Mouse (Mus musculus) forebrain, embryonic 15.5 days (tissue): Measurements from ENCODE around the gene Prx. TPM values are rescaled to one million over a fixed set of nuclear protein-coding genes. Genes with fewer than 3 reads are reported as not detected.

Experiments used
- ATAC-seq: fragments of 200-750 bp; cut with Nextera tagmentation; replicated peaks from 2 replicates; pipeline ENCODE4 v1.8.0; 2017; ENCODE audit warnings: mild to moderate bottlenecking, moderate TSS enrichment, moderate library complexity
- H3K27ac ChIP-seq: fragments of 300-500 bp; sonication (generic); replicated peaks from 2 replicates; pipeline ENCODE4 v1.5.1; 2015; ENCODE audit warnings: mild to moderate bottlenecking, inconsistent platforms
- H3K27me3 ChIP-seq: fragments of 300-500 bp; sonication (generic); 2 replicates; pipeline ENCODE4 v1.6.1; 2015; ENCODE audit warnings: inconsistent platforms
- H3K36me3 ChIP-seq: fragments of 300-500 bp; sonication (generic); 2 replicates; pipeline ENCODE4 v1.6.1; 2015; ENCODE audit warnings: mild to moderate bottlenecking, inconsistent platforms
- H3K4me1 ChIP-seq: fragments of 300-500 bp; sonication (generic); 2 replicates; pipeline ENCODE4 v1.6.1; 2015; ENCODE audit warnings: inconsistent platforms
- H3K4me2 ChIP-seq: fragments of 300-500 bp; sonication (generic); replicated peaks from 2 replicates; pipeline ENCODE4 v1.6.1; 2015; ENCODE audit warnings: mild to moderate bottlenecking, inconsistent platforms
- H3K4me3 ChIP-seq: fragments of 300-500 bp; sonication (generic); 2 replicates; pipeline ENCODE4 v1.5.1; 2015; ENCODE audit warnings: mild to moderate bottlenecking, inconsistent platforms
- H3K9ac ChIP-seq: fragments of 300-500 bp; sonication (generic); replicated peaks from 2 replicates; pipeline ENCODE4 v1.6.1; 2015; ENCODE audit warnings: mild to moderate bottlenecking, inconsistent platforms
- H3K9me3 ChIP-seq: fragments of 300-500 bp; sonication (generic); 2 replicates; pipeline ENCODE4 v1.6.1; 2016; ENCODE audit warnings: inconsistent platforms
- WGBS: fragments of 180-500 bp; shearing (Covaris S2); methylation state at CpG from one replicate; pipeline ENCODE4 v1.1.7; 2015; ENCODE audit warnings: mixed read lengths; 5-methylcytosine and 5-hydroxymethylcytosine counted together
- polyA plus RNA-seq: library from polyadenylated mRNA; unstranded; fragments of >200 nt; fragmentation: Nextera tagmentation; extraction: Ambion mirVana; gene quantifications from 2 replicates; pipeline ENCODE4 v1.2.1, GENCODE M21; 2015

Prx gene
- polyA plus RNA-seq, 1 experiment from 2014 or later, result 1.1 TPM

- 95% methylated on average over 10 of the region's 10 CpGs for WGBS
- Histone ChIP-seq H3K9me3 (no peaks in the 10 kb centered on the region), H3K9ac (no peak overlapping the region), H3K27me3 (no peaks in the 10 kb centered on the region), H3K4me2 (no peak overlapping the region), H3K36me3 (peaks cover 49% of the 10 kb centered on the region), H3K4me3 (no peak overlapping the region), H3K4me1 (no peaks in the 10 kb centered on the region), H3K27ac (no peak overlapping the region)
- ATAC-seq, result no peak
These were observed 32.6 kb downstream of the Prx start for GRCm38 (mm10) chr7:27531707-27532106.

GRCm38 (mm10) chr7:27532480-27533050 is 33.4 kb downstream of the Prx start:
- Histone ChIP-seq H3K27ac (no peak overlapping the region), H3K27me3 (no peaks in the 10 kb centered on the region), H3K4me1 (no peaks in the 10 kb centered on the region), H3K9me3 (no peaks in the 10 kb centered on the region), H3K9ac (no peak overlapping the region), H3K4me3 (no peak overlapping the region), H3K36me3 (peaks cover 56% of the 10 kb centered on the region), H3K4me2 (no peak overlapping the region)
- 90% methylated on average over 9 of the region's 9 CpGs for WGBS
- no peak for ATAC-seq

- Histone ChIP-seq H3K27ac (no peak overlapping the region), H3K9me3 (no peaks in the 10 kb centered on the region), H3K4me2 (no peak overlapping the region), H3K27me3 (no peaks in the 10 kb centered on the region), H3K9ac (no peak overlapping the region), H3K36me3 (peaks cover 66% of the 10 kb centered on the region), H3K4me1 (no peaks in the 10 kb centered on the region), H3K4me3 (no peak overlapping the region)
- ATAC-seq, result no peak
- WGBS, result 90% methylated on average over 2 of the region's 2 CpGs
These were observed 36.3 kb downstream of the Prx start for GRCm38 (mm10) chr7:27535386-27535785.

DNA sequence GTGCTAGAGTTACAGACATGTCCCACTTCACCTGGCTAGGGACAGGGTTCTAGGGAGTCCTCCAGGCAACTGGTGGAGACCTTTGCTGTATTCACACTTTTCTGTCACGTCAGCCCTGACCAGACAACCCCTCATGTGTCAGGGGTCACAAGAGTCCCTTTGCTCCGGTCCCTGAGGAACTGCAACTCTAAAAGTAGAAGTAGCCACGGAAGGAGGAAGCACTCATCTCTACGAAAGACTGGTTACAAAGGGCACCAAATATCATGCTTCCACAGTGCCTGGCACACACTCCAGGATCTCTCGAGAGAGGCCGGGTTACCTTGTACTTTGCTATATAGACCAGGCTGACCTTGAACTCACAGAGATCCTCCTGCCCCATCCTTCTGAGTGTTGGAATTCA is 37.5 kb downstream of the Prx start:
- ATAC-seq, result no peak
- Histone ChIP-seq H3K4me2 (no peak overlapping the region), H3K27me3 (no peaks in the 10 kb centered on the region), H3K9ac (no peak overlapping the region), H3K9me3 (no peaks in the 10 kb centered on the region), H3K4me3 (no peak overlapping the region), H3K36me3 (peaks cover 59% of the 10 kb centered on the region), H3K4me1 (peaks cover 9% of the 10 kb centered on the region), H3K27ac (no peak overlapping the region)
- WGBS, result 97% methylated on average over 6 of the region's 6 CpGs

- H3K4me2 ChIP-seq, result no peak overlapping the region
- peaks cover 19% of the 10 kb centered on the region for H3K4me1 ChIP-seq
- H3K4me3 ChIP-seq, result no peak overlapping the region
- no peaks in the 10 kb centered on the region for H3K9me3 ChIP-seq
- no peak for ATAC-seq
- H3K36me3 ChIP-seq, result peaks cover 46% of the 10 kb centered on the region
- H3K9ac ChIP-seq, result no peak overlapping the region
- 92% methylated on average over 8 of the region's 8 CpGs for WGBS
- H3K27me3 ChIP-seq, result no peaks in the 10 kb centered on the region
- H3K27ac ChIP-seq, result no peak overlapping the region
These were observed 38.9 kb downstream of the Prx start for GRCm38 (mm10) chr7:27537998-27538397.

- no peak overlapping the region for H3K4me3 ChIP-seq
- H3K4me1 ChIP-seq, result peaks cover 21% of the 10 kb centered on the region
- 90% methylated on average over 2 of the region's 2 CpGs for WGBS
- H3K27me3 ChIP-seq, result no peaks in the 10 kb centered on the region
- no peak overlapping the region for H3K27ac ChIP-seq
- no peaks in the 10 kb centered on the region for H3K9me3 ChIP-seq
- H3K9ac ChIP-seq, result no peak overlapping the region
- ATAC-seq, result no peak
- H3K4me2 ChIP-seq, result no peak overlapping the region
- peaks cover 39% of the 10 kb centered on the region for H3K36me3 ChIP-seq
These were observed 39.7 kb downstream of the Prx start for GRCm38 (mm10) chr7:27538797-27539196.

- H3K9me3 ChIP-seq, result no peaks in the 10 kb centered on the region
- WGBS, result 77% methylated on average over 2 of the region's 2 CpGs
- H3K36me3 ChIP-seq, result peaks cover 29% of the 10 kb centered on the region
- H3K4me3 ChIP-seq, result no peak overlapping the region
- H3K9ac ChIP-seq, result no peak overlapping the region
- H3K4me1 ChIP-seq, result peaks cover 21% of the 10 kb centered on the region
- no peak for ATAC-seq
- H3K27me3 ChIP-seq, result no peaks in the 10 kb centered on the region
- no peak overlapping the region for H3K4me2 ChIP-seq
- H3K27ac ChIP-seq, result no peak overlapping the region
These were observed 41.4 kb downstream of the Prx start for GRCm38 (mm10) chr7:27540521-27540920.

- Histone ChIP-seq H3K27ac (no peak overlapping the region), H3K4me2 (no peak overlapping the region), H3K36me3 (peaks cover 27% of the 10 kb centered on the region), H3K9ac (no peak overlapping the region), H3K27me3 (no peaks in the 10 kb centered on the region), H3K4me3 (no peak overlapping the region), H3K4me1 (peaks cover 21% of the 10 kb centered on the region), H3K9me3 (no peaks in the 10 kb centered on the region)
- no peak for ATAC-seq
- 80% methylated on average over 6 of the region's 6 CpGs for WGBS
These were observed 41.8 kb downstream of the Prx start for GRCm38 (mm10) chr7:27540935-27541334.

DNA sequence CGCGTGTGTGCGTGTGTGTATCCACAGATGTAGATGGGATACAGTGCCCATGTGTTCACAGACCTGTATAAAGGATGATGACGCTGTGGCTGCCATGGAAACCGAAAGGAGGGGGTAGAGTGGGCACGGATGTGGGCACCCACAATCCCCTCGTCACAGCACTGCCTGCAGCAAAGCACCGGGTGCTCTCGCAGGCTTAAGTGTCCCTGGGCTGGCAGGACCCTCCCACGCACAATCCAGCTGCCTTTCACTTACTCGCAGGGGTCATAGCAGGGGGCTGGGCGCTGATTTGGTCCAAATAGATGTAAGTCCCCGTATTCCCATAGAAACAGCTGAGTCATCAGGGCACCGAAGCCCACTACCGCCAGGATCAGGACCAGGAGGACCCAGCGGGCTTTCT is 42.3 kb downstream of the Prx start:
- WGBS, result 69% methylated on average over 16 of the region's 16 CpGs
- peak overlapping the region; percentile 28; the same call in 1 of the 2 replicates for H3K27ac ChIP-seq
- H3K27me3 ChIP-seq, result no peaks in the 10 kb centered on the region
- H3K4me1 ChIP-seq, result peaks cover 21% of the 10 kb centered on the region
- H3K9me3 ChIP-seq, result no peaks in the 10 kb centered on the region
- peak overlapping the region; percentile 57 for H3K4me3 ChIP-seq
- peak overlapping the region; percentile 18; the same call in 1 of the 2 replicates for H3K9ac ChIP-seq
- ATAC-seq, result peak; percentile 70
- peaks cover 23% of the 10 kb centered on the region for H3K36me3 ChIP-seq
- peak overlapping the region; percentile 78 for H3K4me2 ChIP-seq

DNA sequence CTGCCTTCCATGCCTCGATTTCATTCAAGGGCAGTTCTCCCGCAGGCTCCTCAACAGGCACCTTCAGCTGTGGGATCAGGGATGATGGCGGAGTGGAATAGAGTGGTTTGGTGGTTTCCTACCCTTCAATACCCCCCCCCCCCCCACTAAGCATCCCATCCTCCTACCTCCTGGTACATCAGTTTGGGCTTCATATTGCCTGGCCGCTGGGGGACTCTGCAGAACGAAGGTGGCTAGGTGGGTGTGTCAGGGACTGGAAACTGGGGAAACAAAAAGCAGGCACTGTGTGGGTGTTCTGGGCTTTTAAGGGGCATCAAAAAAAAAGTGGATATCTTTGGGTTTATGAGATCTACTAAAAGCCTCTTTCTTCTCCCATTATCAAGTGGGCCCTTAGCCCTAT is 42.8 kb downstream of the Prx start:
- H3K27ac ChIP-seq, result no peak overlapping the region; the same call in 1 of the 2 replicates
- 66% methylated on average over 5 of the region's 5 CpGs for WGBS
- ATAC-seq, result peak; percentile 3; the same call in 1 of the 2 replicates

DNA sequence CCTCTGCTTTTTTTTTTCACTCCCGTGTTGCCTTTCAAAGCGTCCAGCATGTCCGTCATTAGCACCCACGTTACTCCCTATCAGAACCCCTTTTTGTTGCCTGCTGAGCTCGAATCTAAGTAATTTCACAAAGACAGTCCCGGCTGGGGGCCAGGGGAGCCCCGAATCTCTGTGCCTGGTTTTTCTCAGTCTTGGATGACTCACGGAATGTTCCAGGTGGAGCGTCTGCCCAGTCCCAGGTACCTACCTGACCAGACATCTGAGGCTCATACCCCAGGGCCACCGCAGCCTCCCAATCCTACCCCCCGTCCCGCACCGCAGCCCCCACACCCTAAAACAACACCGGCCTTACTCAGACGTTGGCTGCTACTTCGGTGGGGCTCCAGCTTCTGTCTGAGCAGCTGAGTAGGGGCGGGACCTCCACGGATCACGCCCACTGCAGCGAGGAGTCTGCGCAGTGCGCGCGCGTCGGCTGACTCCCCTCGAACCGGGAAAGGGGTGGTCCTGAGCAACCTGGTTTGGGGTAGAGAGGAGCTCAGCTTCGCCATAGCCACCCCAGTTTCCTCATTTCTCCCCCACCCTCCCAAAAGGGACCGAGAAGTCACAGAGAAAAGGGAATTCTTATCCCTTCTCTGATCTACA is 43.4 kb downstream of the Prx start:
- peaks cover 21% of the 10 kb centered on the region for H3K4me1 ChIP-seq
- 3% methylated on average over 30 of the region's 30 CpGs for WGBS
- H3K27ac ChIP-seq, result 0 out of 2 replicates have a peak overlapping the region, but pooled peaks have one; percentile 14
- peak overlapping the region; percentile 78 for H3K4me2 ChIP-seq
- peak overlapping the region; percentile 61 for H3K9ac ChIP-seq
- H3K9me3 ChIP-seq, result no peaks in the 10 kb centered on the region
- H3K36me3 ChIP-seq, result peaks cover 14% of the 10 kb centered on the region
- peak; percentile 96 for ATAC-seq
- H3K4me3 ChIP-seq, result peak overlapping the region; percentile 57
- no peaks in the 10 kb centered on the region for H3K27me3 ChIP-seq

More for the DNA sequence above, 42.8 kb downstream of the Prx start:
- Histone ChIP-seq H3K9me3 (no peaks in the 10 kb centered on the region), H3K4me1 (peaks cover 21% of the 10 kb centered on the region), H3K4me2 (peak overlapping the region; percentile 78), H3K4me3 (peak overlapping the region; percentile 57), H3K27me3 (no peaks in the 10 kb centered on the region), H3K36me3 (peaks cover 19% of the 10 kb centered on the region), H3K9ac (peak overlapping the region; percentile 61)

GRCm38 (mm10) chr7:27543065-27543464 is 43.9 kb downstream of the Prx start:
- peak overlapping the region; percentile 78 for H3K4me2 ChIP-seq
- H3K9ac ChIP-seq, result peak overlapping the region; percentile 61
- ATAC-seq, result no peak; the same call in 1 of the 2 replicates
- peaks cover 8% of the 10 kb centered on the region for H3K36me3 ChIP-seq
- peak overlapping the region; percentile 57 for H3K4me3 ChIP-seq
- H3K27ac ChIP-seq, result 0 out of 2 replicates have a peak overlapping the region, but pooled peaks have one; percentile 14
- no peaks in the 10 kb centered on the region for H3K9me3 ChIP-seq
- no peaks in the 10 kb centered on the region for H3K27me3 ChIP-seq
- H3K4me1 ChIP-seq, result peaks cover 21% of the 10 kb centered on the region
- WGBS, result 58% methylated on average over 6 of the region's 6 CpGs
